Mouse (Mus musculus) hindbrain, embryonic 13.5 days (tissue): ENCODE results near the gene Foxf2. TPM values are rescaled to one million over a fixed set of nuclear protein-coding genes. Genes with fewer than 3 reads are reported as not detected.
A peak's percentile ranks its signal among the peaks of the same experiment; 100 is the strongest.

Experiments
- ATAC-seq: fragments of 200-750 bp; cut with Nextera tagmentation; 2 replicates; pipeline ENCODE4 v1.8.0; 2017; ENCODE audit warnings: moderate TSS enrichment; ENCODE audit not compliant: low FRiP score
- H3K27ac ChIP-seq: fragments of 300-500 bp; sonication (generic); 2 replicates; pipeline ENCODE4 v1.5.1; 2015; ENCODE audit warnings: inconsistent platforms, mild to moderate bottlenecking, moderate library complexity
- H3K27me3 ChIP-seq: fragments of 300-500 bp; sonication (generic); 2 replicates; pipeline ENCODE4 v1.6.1; 2015; ENCODE audit warnings: mild to moderate bottlenecking, inconsistent platforms
- H3K36me3 ChIP-seq: fragments of 300-500 bp; sonication (generic); 2 replicates; pipeline ENCODE4 v1.6.1; 2015; ENCODE audit warnings: mild to moderate bottlenecking, inconsistent platforms
- H3K4me1 ChIP-seq: fragments of 300-500 bp; sonication (generic); replicated peaks from 2 replicates; pipeline ENCODE4 v1.6.1; 2015; ENCODE audit warnings: inconsistent platforms
- H3K4me2 ChIP-seq: fragments of 300-500 bp; sonication (generic); 2 replicates; pipeline ENCODE4 v1.6.1; 2015; ENCODE audit warnings: inconsistent platforms, mild to moderate bottlenecking, moderate library complexity
- H3K4me3 ChIP-seq: fragments of 300-500 bp; sonication (generic); 2 replicates; pipeline ENCODE4 v1.5.1; 2015; ENCODE audit warnings: mild to moderate bottlenecking, inconsistent platforms
- H3K9ac ChIP-seq: fragments of 300-500 bp; sonication (generic); 2 replicates; pipeline ENCODE4 v1.6.1; 2015; ENCODE audit warnings: mild to moderate bottlenecking, inconsistent platforms
- H3K9me3 ChIP-seq: fragments of 300-500 bp; sonication (generic); 2 replicates; pipeline ENCODE4 v1.6.1; 2016; ENCODE audit warnings: inconsistent platforms
- WGBS: fragments of 180-500 bp; shearing (Covaris S2); methylation state at CpG from one replicate; pipeline ENCODE4 v1.1.7; 2015; 5-methylcytosine and 5-hydroxymethylcytosine counted together
- polyA plus RNA-seq: library from polyadenylated mRNA; unstranded; fragments of >200 nt; fragmentation: Nextera tagmentation; extraction: Ambion mirVana; gene quantifications from 2 replicates; pipeline ENCODE4 v1.2.1, GENCODE M21; 2015

Gene Foxf2
- 4.7 and 5.5 TPM in 2 replicates for polyA plus RNA-seq

- Histone ChIP-seq H3K36me3 (no peaks in the 10 kb centered on the region), H3K27ac (peak within 1 kb of the TSS; percentile 66), H3K4me2 (peak within 1 kb of the TSS; percentile 67), H3K9me3 (no peaks in the 10 kb centered on the region), H3K4me3 (peak within 1 kb of the TSS; percentile 44), H3K9ac (peak within 1 kb of the TSS; percentile 68), H3K4me1 (peaks cover 34% of the 10 kb centered on the region), H3K27me3 (peaks cover 99% of the 10 kb centered on the region)
- WGBS, result under 1% methylated on average over 60 of the region's 74 CpGs
- ATAC-seq, result 0 out of 2 replicates have a peak, but pooled peaks have one; percentile 9
Observed at GRCm38 (mm10) chr13:31625333-31626101, at the start of gene Foxf2. Foxf2 (plus strand) TSS chr13:31625816.

- Histone ChIP-seq H3K4me3 (no peak overlapping the region), H3K27ac (no peak overlapping the region), H3K9me3 (no peaks in the 10 kb centered on the region), H3K9ac (no peak overlapping the region), H3K27me3 (0 out of 2 replicates have a peak, but pooled peaks cover 3% of the 10 kb centered on the region), H3K36me3 (no peaks in the 10 kb centered on the region), H3K4me2 (no peak overlapping the region), H3K4me1 (peaks cover 16% of the 10 kb centered on the region)
- WGBS, result 59% methylated on average over 4 of the region's 4 CpGs
- no peak for ATAC-seq
Observed at GRCm38 (mm10) chr13:31576696-31577095, 48.9 kb upstream of the Foxf2 start.

- Histone ChIP-seq H3K9me3 (no peaks in the 10 kb centered on the region), H3K36me3 (no peaks in the 10 kb centered on the region), H3K27ac (no peak overlapping the region), H3K4me2 (no peak overlapping the region), H3K4me1 (peaks cover 16% of the 10 kb centered on the region), H3K4me3 (no peak overlapping the region), H3K27me3 (0 out of 2 replicates have a peak, but pooled peaks cover 3% of the 10 kb centered on the region), H3K9ac (no peak overlapping the region)
- WGBS, result 36% methylated on average over 6 of the region's 6 CpGs
- ATAC-seq, result no peak
Observed at GRCm38 (mm10) chr13:31577576-31577975, 48.0 kb upstream of the Foxf2 start.

GRCm38 (mm10) chr13:31578389-31578788 lies 47.2 kb upstream of the Foxf2 start:
- Histone ChIP-seq H3K4me2 (no peak overlapping the region), H3K4me1 (peaks cover 16% of the 10 kb centered on the region), H3K9me3 (no peaks in the 10 kb centered on the region), H3K27me3 (0 out of 2 replicates have a peak, but pooled peaks cover 3% of the 10 kb centered on the region), H3K9ac (no peak overlapping the region), H3K4me3 (no peak overlapping the region), H3K27ac (no peak overlapping the region), H3K36me3 (no peaks in the 10 kb centered on the region)
- no peak for ATAC-seq
- WGBS, result 50% methylated on average over 10 of the region's 10 CpGs

- Histone ChIP-seq H3K36me3 (no peaks in the 10 kb centered on the region), H3K27me3 (no peaks in the 10 kb centered on the region), H3K4me2 (no peak overlapping the region), H3K9me3 (no peaks in the 10 kb centered on the region), H3K9ac (no peak overlapping the region), H3K4me1 (peaks cover 16% of the 10 kb centered on the region), H3K4me3 (no peak overlapping the region), H3K27ac (no peak overlapping the region)
- ATAC-seq, result no peak
- 72% methylated on average over 9 of the region's 9 CpGs for WGBS
Observed at GRCm38 (mm10) chr13:31579866-31580265, 45.8 kb upstream of the Foxf2 start.

- Histone ChIP-seq H3K36me3 (no peaks in the 10 kb centered on the region), H3K4me1 (no peaks in the 10 kb centered on the region), H3K27me3 (no peaks in the 10 kb centered on the region), H3K4me2 (no peak overlapping the region), H3K27ac (no peak overlapping the region), H3K9ac (no peak overlapping the region), H3K4me3 (no peak overlapping the region), H3K9me3 (no peaks in the 10 kb centered on the region)
- no peak for ATAC-seq
- WGBS, result 66% methylated on average over 5 of the region's 5 CpGs
Observed at GRCm38 (mm10) chr13:31587341-31587740, 38.3 kb upstream of the Foxf2 start.

- no peak for ATAC-seq
- no peaks in the 10 kb centered on the region for H3K36me3 ChIP-seq
- no peaks in the 10 kb centered on the region for H3K4me1 ChIP-seq
- H3K27me3 ChIP-seq, result no peaks in the 10 kb centered on the region
- no peak overlapping the region for H3K4me2 ChIP-seq
- H3K9me3 ChIP-seq, result no peaks in the 10 kb centered on the region
- H3K27ac ChIP-seq, result no peak overlapping the region
- no peak overlapping the region for H3K9ac ChIP-seq
- WGBS, result 92% methylated on average over 5 of the region's 5 CpGs
- H3K4me3 ChIP-seq, result no peak overlapping the region
Observed at GRCm38 (mm10) chr13:31599576-31599975, 26.0 kb upstream of the Foxf2 start.

GRCm38 (mm10) chr13:31603964-31604363 lies 21.7 kb upstream of the Foxf2 start:
- H3K27me3 ChIP-seq, result 0 out of 2 replicates have a peak, but pooled peaks cover 11% of the 10 kb centered on the region
- no peaks in the 10 kb centered on the region for H3K4me1 ChIP-seq
- ATAC-seq, result no peak
- no peaks in the 10 kb centered on the region for H3K36me3 ChIP-seq
- no peaks in the 10 kb centered on the region for H3K9me3 ChIP-seq
- no peak overlapping the region for H3K4me3 ChIP-seq
- H3K9ac ChIP-seq, result no peak overlapping the region
- no peak overlapping the region for H3K27ac ChIP-seq
- whole genome bisulfite sequencing, result 79% methylated on average over 6 of the region's 6 CpGs
- no peak overlapping the region for H3K4me2 ChIP-seq

- peaks cover 11% of the 10 kb centered on the region; the same call in 1 of the 2 replicates for H3K4me1 ChIP-seq
- 2% methylated on average over 38 of the region's 38 CpGs for WGBS
- ATAC-seq, result no peak
Observed at GRCm38 (mm10) chr13:31614724-31615465, 10.7 kb upstream of the Foxf2 start.

GRCm38 (mm10) chr13:31615561-31616165 lies 10.0 kb upstream of the Foxf2 start:
- ATAC-seq, result no peak
- Histone ChIP-seq H3K27ac (no peak overlapping the region), H3K36me3 (no peaks in the 10 kb centered on the region), H3K27me3 (peaks cover 94% of the 10 kb centered on the region), H3K9ac (no peak overlapping the region), H3K4me2 (no peak overlapping the region), H3K9me3 (no peaks in the 10 kb centered on the region), H3K4me3 (no peak overlapping the region), H3K4me1 (peaks cover 11% of the 10 kb centered on the region; the same call in 1 of the 2 replicates)
- WGBS, result 2% methylated on average over 17 of the region's 17 CpGs

More at GRCm38 (mm10) chr13:31614724-31615465, 10.7 kb upstream of the Foxf2 start:
- no peaks in the 10 kb centered on the region for H3K9me3 ChIP-seq
- no peaks in the 10 kb centered on the region for H3K36me3 ChIP-seq
- H3K27ac ChIP-seq, result no peak overlapping the region
- no peak overlapping the region for H3K4me3 ChIP-seq
- no peak overlapping the region for H3K4me2 ChIP-seq
- peaks cover 94% of the 10 kb centered on the region for H3K27me3 ChIP-seq
- no peak overlapping the region for H3K9ac ChIP-seq

- peaks cover 11% of the 10 kb centered on the region; the same call in 1 of the 2 replicates for H3K4me1 ChIP-seq
- peak overlapping the region; percentile 54 for H3K4me2 ChIP-seq
- H3K36me3 ChIP-seq, result no peaks in the 10 kb centered on the region
- under 1% methylated on average over 12 of the region's 12 CpGs for whole genome bisulfite sequencing
- no peak overlapping the region for H3K9ac ChIP-seq
- peaks cover 96% of the 10 kb centered on the region for H3K27me3 ChIP-seq
- no peak overlapping the region for H3K27ac ChIP-seq
- peak overlapping the region; percentile 33 for H3K4me3 ChIP-seq
- H3K9me3 ChIP-seq, result no peaks in the 10 kb centered on the region
- peak; percentile 28; the same call in 1 of the 2 replicates for ATAC-seq
Observed at GRCm38 (mm10) chr13:31618001-31618400, 7.6 kb upstream of the Foxf2 start.

GRCm38 (mm10) chr13:31618416-31618815 lies 7.2 kb upstream of the Foxf2 start:
- H3K27me3 ChIP-seq, result peaks cover 96% of the 10 kb centered on the region
- no peaks in the 10 kb centered on the region for H3K9me3 ChIP-seq
- H3K9ac ChIP-seq, result no peak overlapping the region
- peak overlapping the region; percentile 54 for H3K4me2 ChIP-seq
- WGBS, result 0% methylated on average over 14 of the region's 14 CpGs
- H3K4me3 ChIP-seq, result peak overlapping the region; percentile 33
- H3K4me1 ChIP-seq, result peaks cover 11% of the 10 kb centered on the region; the same call in 1 of the 2 replicates
- peak; percentile 68 for ATAC-seq
- H3K36me3 ChIP-seq, result no peaks in the 10 kb centered on the region
- no peak overlapping the region for H3K27ac ChIP-seq
